Mouse (Mus musculus) liver, adult 2 months (tissue): Measurements from ENCODE around the gene 6430628N08Rik. TPM values are rescaled to one million over a fixed set of nuclear protein-coding genes. Genes with fewer than 3 reads are reported as not detected.

Source experiments
- DNase-seq: peaks from one replicate; pipeline ENCODE4 v3.0.0-alpha.2; 2011; ENCODE audit warnings: low read depth, low spot score; ENCODE audit errors: extremely low read depth
- H3K27ac ChIP-seq: fragments of 200-500 bp; replicated peaks from 2 replicates; pipeline ENCODE4 v1.5.1; 2012; ENCODE audit warnings: low read depth, mild to moderate bottlenecking, control low read depth, inconsistent platforms, low read length; ENCODE audit not compliant: insufficient read depth
- H3K27me3 ChIP-seq: fragments of 200-500 bp; 2 replicates; pipeline ENCODE4 v1.6.1; 2012; ENCODE audit warnings: mild to moderate bottlenecking, moderate library complexity, low read length, inconsistent platforms; ENCODE audit not compliant: control insufficient read depth, insufficient read depth
- H3K36me3 ChIP-seq: fragments of 200-500 bp; 2 replicates; pipeline ENCODE4 v1.6.1; 2012; ENCODE audit warnings: low read length, inconsistent platforms; ENCODE audit not compliant: control insufficient read depth, insufficient read depth
- H3K4me1 ChIP-seq: fragments of 200-500 bp; 2 replicates; pipeline ENCODE4 v1.6.1; 2011; ENCODE audit warnings: low read length; ENCODE audit not compliant: control insufficient read depth, insufficient read depth
- H3K4me3 ChIP-seq: fragments of 200-500 bp; 2 replicates; pipeline ENCODE4 v1.5.1; 2011; ENCODE audit warnings: low read depth, mild to moderate bottlenecking, control low read depth, low read length, moderate library complexity; ENCODE audit not compliant: insufficient read depth
- H3K79me2 ChIP-seq: fragments of 200-500 bp; 2 replicates; pipeline ENCODE4 v1.6.1; 2012; ENCODE audit warnings: inconsistent platforms, mild to moderate bottlenecking, low read length, moderate library complexity; ENCODE audit not compliant: control insufficient read depth, insufficient read depth
- H3K9ac ChIP-seq: fragments of 200-500 bp; 2 replicates; pipeline ENCODE4 v1.6.1; 2012; ENCODE audit warnings: low read depth, mild to moderate bottlenecking, control low read depth, inconsistent platforms, low read length
- CTCF ChIP-seq: fragments of 200-500 bp; IDR thresholded peaks from 2 replicates; pipeline ENCODE4 v1.5.1; 2011; ENCODE audit warnings: low read depth, low read length, control low read depth
- POLR2A ChIP-seq: fragments of 200-500 bp; IDR thresholded peaks from 2 replicates; pipeline ENCODE4 v1.6.1; 2011; ENCODE audit warnings: low read length, control low read depth; ENCODE audit not compliant: insufficient read depth; ENCODE audit errors: extremely low read depth
- WGBS: fragments of 180-500 bp; shearing (Covaris S2); methylation state at CpG from one replicate; pipeline ENCODE4 v1.1.7; 2018; 5-methylcytosine and 5-hydroxymethylcytosine counted together
- polyA plus RNA-seq: library from polyadenylated mRNA; depleted of rRNA; stranded (reverse); fragments of >200 nt; gene quantifications from 2 replicates; pipeline ENCODE4 v1.2.3, GENCODE M21; 2012
- total RNA-seq: library from RNA; depleted of rRNA; stranded (reverse); fragments of >200 nt; gene quantifications from 2 replicates; pipeline ENCODE4 v1.2.3, GENCODE M21; 2014

Gene 6430628N08Rik
- total and polyA plus RNA-seq, 2 experiments: not detected

- no peaks in the 10 kb centered on the region for H3K27me3 ChIP-seq
- no peak overlapping the region for H3K4me3 ChIP-seq
- H3K9ac ChIP-seq: no peak overlapping the region
- H3K4me1 ChIP-seq: peaks cover 7% of the 10 kb centered on the region
- no peak for DNase-seq
- peaks cover 2% of the 10 kb centered on the region; the same call in 1 of the 2 replicates for H3K79me2 ChIP-seq
- TF ChIP-seq POLR2A (no peak), CTCF (no peak)
- H3K36me3 ChIP-seq: peaks cover 31% of the 10 kb centered on the region
- no peak overlapping the region for H3K27ac ChIP-seq
- WGBS: 97% methylated on average over 2 of the region's 2 CpGs
These were observed 40.4 kb upstream of the 6430628N08Rik start for GRCm38 (mm10) chr4:115850111-115850510.

GRCm38 (mm10) chr4:115850631-115851030, 39.8 kb upstream of the 6430628N08Rik start:
- H3K27ac ChIP-seq: no peak overlapping the region
- H3K27me3 ChIP-seq: no peaks in the 10 kb centered on the region
- peaks cover 7% of the 10 kb centered on the region for H3K4me1 ChIP-seq
- no peak overlapping the region for H3K9ac ChIP-seq
- TF ChIP-seq CTCF (no peak), POLR2A (no peak)
- WGBS: 42% methylated on average over 2 of the region's 2 CpGs
- H3K36me3 ChIP-seq: peaks cover 31% of the 10 kb centered on the region
- H3K4me3 ChIP-seq: no peak overlapping the region
- DNase-seq: no peak
- peaks cover 2% of the 10 kb centered on the region; the same call in 1 of the 2 replicates for H3K79me2 ChIP-seq

GRCm38 (mm10) chr4:115851569-115851968, 38.9 kb upstream of the 6430628N08Rik start:
- no peaks in the 10 kb centered on the region for H3K27me3 ChIP-seq
- TF ChIP-seq CTCF (no peak), POLR2A (no peak)
- H3K27ac ChIP-seq: no peak overlapping the region
- peaks cover 30% of the 10 kb centered on the region for H3K36me3 ChIP-seq
- WGBS: 79% methylated on average over 6 of the region's 6 CpGs
- H3K4me1 ChIP-seq: peaks cover 7% of the 10 kb centered on the region
- H3K9ac ChIP-seq: no peak overlapping the region
- H3K79me2 ChIP-seq: peaks cover 2% of the 10 kb centered on the region; the same call in 1 of the 2 replicates
- no peak for DNase-seq
- no peak overlapping the region for H3K4me3 ChIP-seq

- H3K4me3 ChIP-seq: no peak overlapping the region
These were observed 35.4 kb upstream of the 6430628N08Rik start for GRCm38 (mm10) chr4:115855100-115855499.

GRCm38 (mm10) chr4:115855609-115856008, 34.9 kb upstream of the 6430628N08Rik start:
- 96% methylated on average over 4 of the region's 4 CpGs for WGBS
- 0 out of 2 replicates have a peak, but pooled peaks cover 1% of the 10 kb centered on the region for H3K79me2 ChIP-seq
- H3K27me3 ChIP-seq: no peaks in the 10 kb centered on the region
- no peak for DNase-seq
- H3K4me1 ChIP-seq: no peaks in the 10 kb centered on the region
- no peak overlapping the region for H3K9ac ChIP-seq
- TF ChIP-seq CTCF (no peak), POLR2A (no peak)
- no peak overlapping the region for H3K4me3 ChIP-seq
- H3K27ac ChIP-seq: no peak overlapping the region
- H3K36me3 ChIP-seq: peaks cover 26% of the 10 kb centered on the region

More at GRCm38 (mm10) chr4:115855100-115855499, 35.4 kb upstream of the 6430628N08Rik start:
- H3K27me3 ChIP-seq: no peaks in the 10 kb centered on the region
- H3K79me2 ChIP-seq: 0 out of 2 replicates have a peak, but pooled peaks cover 2% of the 10 kb centered on the region
- no peak overlapping the region for H3K27ac ChIP-seq
- 90% methylated on average over 6 of the region's 6 CpGs for WGBS
- DNase-seq: no peak
- H3K36me3 ChIP-seq: peaks cover 30% of the 10 kb centered on the region
- H3K9ac ChIP-seq: no peak overlapping the region
- H3K4me1 ChIP-seq: no peaks in the 10 kb centered on the region
- no peak for TF ChIP-seq CTCF
- no peak for TF ChIP-seq POLR2A

- peaks cover 24% of the 10 kb centered on the region for H3K36me3 ChIP-seq
- no peak overlapping the region for H3K27ac ChIP-seq
- no peaks in the 10 kb centered on the region for H3K4me1 ChIP-seq
- H3K79me2 ChIP-seq: no peaks in the 10 kb centered on the region
- DNase-seq: no peak
- no peaks in the 10 kb centered on the region for H3K27me3 ChIP-seq
- no peak overlapping the region for H3K9ac ChIP-seq
- WGBS: 92% methylated on average over 4 of the region's 4 CpGs
- TF ChIP-seq POLR2A (no peak), CTCF (no peak)
- no peak overlapping the region for H3K4me3 ChIP-seq
These were observed 34.2 kb upstream of the 6430628N08Rik start for GRCm38 (mm10) chr4:115856282-115856681.
